Mouse (Mus musculus): ENCODE measurements around the gene B3gnt8.

Gene B3gnt8

GRCm38 (mm10) chr7:25618865-25619721 lies 7.4 kb upstream of the B3gnt8 start, which contains the start of gene Dmac2:
Gene Dmac2 (plus strand): TSS chr7:25619414.
- DNase-seq (ENCODE audit: low spot score), result peak; percentile 84

- DNase-seq (ENCODE audit: low spot score), result no peak
Measured at GRCm38 (mm10) chr7:25619722-25619991, 6.8 kb upstream of the B3gnt8 start.

GRCm38 (mm10) chr7:25620101-25620500 lies 6.4 kb upstream of the B3gnt8 start:
- no peak for DNase-seq (ENCODE audit: low spot score)

- no peak for DNase-seq (ENCODE audit: low spot score)
Measured at GRCm38 (mm10) chr7:25620751-25621150, 5.7 kb upstream of the B3gnt8 start.

GRCm38 (mm10) chr7:25623857-25624370 lies 2.5 kb upstream of the B3gnt8 start:
- DNase-seq (ENCODE audit: low spot score), result no peak

GRCm38 (mm10) chr7:25624851-25625250 lies 1.6 kb upstream of the B3gnt8 start:
- DNase-seq (ENCODE audit: low spot score), result no peak

GRCm38 (mm10) chr7:25625594-25626250 lies 732 bp upstream of the B3gnt8 start:
- DNase-seq (ENCODE audit: low spot score), result peak; percentile 15

- DNase-seq (ENCODE audit: low spot score), result no peak
Measured at GRCm38 (mm10) chr7:25627431-25628322, 1.2 kb downstream of the B3gnt8 start.

GRCm38 (mm10) chr7:25628323-25628620 lies 1.8 kb downstream of the B3gnt8 start:
- no peak for DNase-seq (ENCODE audit: low spot score)

GRCm38 (mm10) chr7:25632679-25633078 lies 6.2 kb downstream of the B3gnt8 start:
- DNase-seq (ENCODE audit: low spot score), result no peak

- DNase-seq (ENCODE audit: low spot score), result no peak
Measured at GRCm38 (mm10) chr7:25636373-25636772, 9.9 kb downstream of the B3gnt8 start.

GRCm38 (mm10) chr7:25637099-25637498 lies 10.6 kb downstream of the B3gnt8 start:
- no peak for DNase-seq (ENCODE audit: low spot score)

GRCm38 (mm10) chr7:25639754-25640153 lies 13.3 kb downstream of the B3gnt8 start:
- DNase-seq (ENCODE audit: low spot score), result no peak

- no peak for DNase-seq (ENCODE audit: low spot score)
Measured at GRCm38 (mm10) chr7:25644136-25644535, 17.7 kb downstream of the B3gnt8 start.

GRCm38 (mm10) chr7:25644631-25645030 lies 18.2 kb downstream of the B3gnt8 start:
- no peak for DNase-seq (ENCODE audit: low spot score)

GRCm38 (mm10) chr7:25645074-25645473 lies 18.6 kb downstream of the B3gnt8 start:
- no peak for DNase-seq (ENCODE audit: low spot score)

GRCm38 (mm10) chr7:25647574-25648123 lies 21.2 kb downstream of the B3gnt8 start:
- no peak for DNase-seq (ENCODE audit: low spot score)

- peak; percentile 36 for DNase-seq (ENCODE audit: low spot score)
Measured at GRCm38 (mm10) chr7:25649839-25650238, 23.4 kb downstream of the B3gnt8 start.

- no peak for DNase-seq (ENCODE audit: low spot score)
Measured at GRCm38 (mm10) chr7:25651281-25651680, 24.8 kb downstream of the B3gnt8 start.

- DNase-seq (ENCODE audit: low spot score), result no peak
Measured at GRCm38 (mm10) chr7:25652244-25652759, 25.8 kb downstream of the B3gnt8 start.

GRCm38 (mm10) chr7:25655601-25656428 lies 29.4 kb downstream of the B3gnt8 start:
- peak; percentile 17 for DNase-seq (ENCODE audit: low spot score)
